Mouse (Mus musculus) C2C12 (cell line): ENCODE results near the gene Trim6.

Experiments
- CTCF ChIP-seq: IDR thresholded peaks from one replicate; pipeline ENCODE4 v1.5.1; 2011; ENCODE audit not compliant: control insufficient read depth, insufficient read depth, insufficient read length
- FOSL1 ChIP-seq: IDR thresholded peaks from one replicate; pipeline ENCODE4 v1.8.0; 2011; ENCODE audit warnings: mild to moderate bottlenecking, low read length; ENCODE audit not compliant: poor library complexity, insufficient read depth, severe bottlenecking
- MYOG ChIP-seq: IDR thresholded peaks from one replicate; pipeline ENCODE4 v1.6.1; 2011; ENCODE audit not compliant: control insufficient read depth, insufficient read length; ENCODE audit errors: extremely low read depth
- USF1 ChIP-seq: IDR thresholded peaks from one replicate; pipeline ENCODE4 v1.6.1; 2011; ENCODE audit warnings: low read depth, mild to moderate bottlenecking, control low read depth, moderate library complexity

GRCm38 (mm10) chr7:104231203-104231602 is 12.6 kb downstream of the Trim6 start:
- TF ChIP-seq CTCF (no peak), USF1 (no peak), MYOG (no peak), FOSL1 (no peak)
